ENCODE assay signal across 8 mouse cellular contexts in the genomic region with DNA sequence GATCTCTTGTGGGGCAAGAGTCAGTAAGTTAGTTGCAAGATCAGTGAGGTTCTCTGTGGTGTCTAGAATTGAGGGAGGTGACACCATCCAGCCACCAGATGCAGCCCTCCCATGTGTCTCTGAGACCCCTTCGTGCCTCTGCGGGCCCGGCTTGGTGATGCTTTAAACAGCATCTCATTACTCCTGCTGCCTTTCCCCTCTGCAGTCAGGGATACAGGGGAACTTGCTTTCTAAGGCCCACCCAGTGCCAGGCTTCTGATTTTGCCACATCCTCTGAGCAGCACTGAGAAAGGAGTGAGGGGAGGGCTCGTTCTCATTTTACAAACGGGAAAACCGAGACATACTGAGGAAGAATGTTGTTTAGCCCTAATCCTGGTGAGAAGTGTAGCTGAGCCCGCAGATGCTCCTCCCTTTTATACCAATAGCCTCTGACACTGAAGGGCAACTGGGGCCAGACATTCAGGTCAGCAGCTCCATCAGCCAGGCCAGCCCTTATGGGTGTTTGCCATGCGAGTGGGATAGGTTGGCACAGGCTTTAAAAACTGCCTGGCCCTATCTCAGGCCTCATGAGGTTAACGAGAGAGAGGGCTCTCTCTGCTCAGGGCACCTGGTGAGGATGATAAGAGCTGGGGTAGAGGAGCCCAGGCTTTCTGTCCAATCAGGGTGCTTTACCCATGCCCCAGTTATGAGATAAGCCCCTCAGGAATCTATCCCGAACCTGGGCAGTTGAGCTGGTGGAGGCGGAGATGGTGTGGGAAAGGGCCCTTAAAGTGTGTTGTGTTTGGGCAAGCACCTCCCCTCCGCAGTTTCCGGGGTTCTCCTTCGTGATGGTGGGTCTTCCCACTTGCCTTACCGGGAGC. TPM values are rescaled to one million over a fixed set of nuclear protein-coding genes. Genes with fewer than 3 reads are reported as not detected.
A peak's percentile ranks its signal among the peaks of the same experiment; 100 is the strongest.
DNase-seq lines count a peak whose midpoint lies in the region; ATAC-seq and TF ChIP-seq lines count a peak whose summit lies in the region.

No protein-coding gene starts in this region.

- ATAC-seq in granulocyte monocyte progenitor cell, adult 5-6 weeks (replicated peaks; ENCODE audit: poor library complexity, severe bottlenecking) = peak; percentile 13
- ATAC-seq in limb, embryonic 15.5 days (ENCODE audit: insufficient number of reproducible peaks, low FRiP score, low TSS enrichment, low read depth) = no peak

- H3K9ac ChIP-seq in limb, embryonic 15.5 days = no peak overlapping the region

- TF ChIP-seq CTCF in testis, adult 2 months (IDR thresholded peaks at IDR 0.05; ENCODE audit: control insufficient read depth, insufficient read depth, insufficient replicate concordance, low read depth, low read length) = no peak
- no peak for TF ChIP-seq CTCF in spleen, adult 2 months (IDR thresholded peaks at IDR 0.05; ENCODE audit: extremely low read depth, insufficient read depth, insufficient read length, insufficient replicate concordance)

- DNase-seq in testis, postnatal 10 days (ENCODE audit: low spot score) = no peak
- DNase-seq in spleen, adult 2 months (ENCODE audit: low read depth in 1 of 2, low spot score in 2 of 2) = no peak
- no peak for DNase-seq in cerebellum, adult 9-11 months
- DNase-seq in right cerebral cortex, postnatal 36 days (ENCODE audit: low spot score in 2 of 2) = no peak
- no peak for DNase-seq in lung, postnatal 36 days

- no peaks in the 10 kb centered on the region for H3K27me3 ChIP-seq in testis, adult 2 months (ENCODE audit: control insufficient read depth, insufficient read depth, low read length)
- peaks cover 95% of the 10 kb centered on the region for H3K27me3 ChIP-seq in limb, embryonic 15.5 days
- peaks cover 1% of the 10 kb centered on the region; the same call in 1 of the 2 replicates for H3K27me3 ChIP-seq in spleen, adult 2 months (ENCODE audit: control insufficient read depth, insufficient read depth, low read length)

- peak overlapping the region; percentile 67 for H3K4me2 ChIP-seq in limb, embryonic 15.5 days

- 25% methylated on average over 15 of the region's 15 CpGs for WGBS in limb, embryonic 15.5 days
- 41% methylated on average over 15 of the region's 15 CpGs for WGBS in spleen, adult 2 months

- peaks cover 4% of the 10 kb centered on the region; the same call in 1 of the 2 replicates for H3K4me1 ChIP-seq in testis, adult 2 months (ENCODE audit: control insufficient read depth, insufficient read depth, low read length)
- peaks cover 46% of the 10 kb centered on the region for H3K4me1 ChIP-seq in limb, embryonic 15.5 days
- H3K4me1 ChIP-seq in spleen, adult 2 months (ENCODE audit: control insufficient read depth, insufficient read depth, insufficient read length) = no peaks in the 10 kb centered on the region

- H3K9me3 ChIP-seq in limb, embryonic 15.5 days = no peaks in the 10 kb centered on the region

- TF ChIP-seq POLR2A in testis, adult 2 months (IDR thresholded peaks at IDR 0.05; ENCODE audit: control insufficient read depth, low read depth, low read length) = no peak
- TF ChIP-seq POLR2A in spleen, adult 2 months (IDR thresholded peaks at IDR 0.05; ENCODE audit: low read depth, low read length) = no peak; the same call in 1 of the 2 replicates

- no peaks in the 10 kb centered on the region for H3K36me3 ChIP-seq in testis, adult 2 months (ENCODE audit: control insufficient read depth, insufficient read depth, low read length)
- H3K36me3 ChIP-seq in limb, embryonic 15.5 days = no peaks in the 10 kb centered on the region
- H3K36me3 ChIP-seq in spleen, adult 2 months (ENCODE audit: control insufficient read depth, insufficient read depth, low read length) = no peaks in the 10 kb centered on the region

- H3K4me3 ChIP-seq in testis, adult 2 months (ENCODE audit: control insufficient read depth, low read depth, low read length) = peak overlapping the region; percentile 77
- H3K4me3 ChIP-seq in limb, embryonic 15.5 days = peak overlapping the region; percentile 37
- H3K4me3 ChIP-seq in spleen, adult 2 months (ENCODE audit: extremely low read depth, insufficient read depth, insufficient read length) = peak overlapping the region; percentile 39

- no peak overlapping the region for H3K27ac ChIP-seq in testis, adult 2 months (ENCODE audit: control insufficient read depth, insufficient read depth, low read depth, low read length)
- no peak overlapping the region; the same call in 1 of the 2 replicates for H3K27ac ChIP-seq in limb, embryonic 15.5 days
- H3K27ac ChIP-seq in spleen, adult 2 months (ENCODE audit: insufficient read depth, low read length) = peak overlapping the region; percentile 51

RNA-seq across cellular contexts. Expression of a gene that starts 1.0 kb away (rescaled TPM):
- polyA plus RNA-seq in testis, adult 2 months (2012; rRNA removed) = 77.2 and 89.7 TPM in 2 replicates
- total RNA-seq in granulocyte monocyte progenitor cell, adult 5-6 weeks (2014; fragmentation: Nextera tagmentation) = 28.6 and 30.4 TPM in 2 replicates
- total RNA-seq in granulocyte monocyte progenitor cell, adult 5-6 weeks (2017) = 27.4 and 56.1 TPM in 2 replicates
- polyA plus RNA-seq in limb, embryonic 15.5 days (2015; fragmentation: Nextera tagmentation; extraction: Ambion mirVana) = 8.3 and 8.4 TPM in 2 replicates
- polyA plus RNA-seq in spleen, adult 2 months (2012; rRNA removed) = 46.4 and 51.9 TPM in 2 replicates

RNA-seq across cellular contexts. Expression of a gene that starts 26.4 kb away (rescaled TPM):
- 5.5 and 6.5 TPM in 2 replicates for polyA plus RNA-seq in testis, adult 2 months (2012; rRNA removed)
- not detected in 2 replicates for total RNA-seq in granulocyte monocyte progenitor cell, adult 5-6 weeks (2014; fragmentation: Nextera tagmentation)
- 0.26 TPM in 1 of 2 replicates, not detected in the other for total RNA-seq in granulocyte monocyte progenitor cell, adult 5-6 weeks (2017)
- 6.4 and 9.9 TPM in 2 replicates for polyA plus RNA-seq in limb, embryonic 15.5 days (2015; fragmentation: Nextera tagmentation; extraction: Ambion mirVana)
- polyA plus RNA-seq in spleen, adult 2 months (2012; rRNA removed) = 36.2 and 50.4 TPM in 2 replicates

RNA-seq across cellular contexts. Expression of a gene that starts 36.6 kb away (rescaled TPM):
- 0.72 and 1.3 TPM in 2 replicates for polyA plus RNA-seq in testis, adult 2 months (2012; rRNA removed)
- not detected in 2 replicates for total RNA-seq in granulocyte monocyte progenitor cell, adult 5-6 weeks (2014; fragmentation: Nextera tagmentation)
- total RNA-seq in granulocyte monocyte progenitor cell, adult 5-6 weeks (2017) = not detected in 2 replicates
- polyA plus RNA-seq in limb, embryonic 15.5 days (2015; fragmentation: Nextera tagmentation; extraction: Ambion mirVana) = 12.4 and 13.2 TPM in 2 replicates
- 2.0 and 3.5 TPM in 2 replicates for polyA plus RNA-seq in spleen, adult 2 months (2012; rRNA removed)

RNA-seq across cellular contexts. Expression of a gene that starts 42.4 kb away (rescaled TPM):
- polyA plus RNA-seq in testis, adult 2 months (2012; rRNA removed) = 1.7 and 1.8 TPM in 2 replicates
- not detected in 2 replicates for total RNA-seq in granulocyte monocyte progenitor cell, adult 5-6 weeks (2014; fragmentation: Nextera tagmentation)
- not detected in 2 replicates for total RNA-seq in granulocyte monocyte progenitor cell, adult 5-6 weeks (2017)
- 13.1 and 16.1 TPM in 2 replicates for polyA plus RNA-seq in limb, embryonic 15.5 days (2015; fragmentation: Nextera tagmentation; extraction: Ambion mirVana)
- 0.64 and 2.2 TPM in 2 replicates for polyA plus RNA-seq in spleen, adult 2 months (2012; rRNA removed)
